22 mouse cellular contexts compared by ENCODE assay signal in the genomic region with DNA sequence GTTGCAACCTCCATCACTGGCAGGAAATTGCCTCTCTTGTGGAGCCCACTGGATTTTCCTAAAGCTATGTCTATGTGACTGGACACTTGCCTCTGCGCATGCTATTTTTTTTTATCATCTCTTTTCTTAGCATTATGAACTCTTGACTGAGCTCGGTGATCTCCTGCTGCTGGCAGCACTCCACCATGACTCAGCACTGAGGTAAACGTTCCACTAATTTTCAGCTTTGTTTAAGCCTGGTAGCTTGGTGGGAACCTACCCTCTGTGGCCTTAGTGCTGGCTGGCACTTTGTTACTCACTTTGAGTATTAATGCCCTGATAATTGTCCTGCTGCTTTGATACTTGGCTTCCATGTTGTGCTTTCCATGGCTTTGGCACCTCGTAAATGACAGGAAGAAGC.
DNase-seq lines count a peak whose midpoint lies in the region; ATAC-seq and TF ChIP-seq lines count a peak whose summit lies in the region.
"Had no signal": no experiment of that assay in that cellular context is flagged by ENCODE, and none has a peak within 500 bp of the region (broad histone marks: within the 10 kb centered on the region; RNA-seq: fewer than 3 reads in every experiment).

No protein-coding gene starts in this region.

- peak; percentile 25 for DNase-seq in adrenal gland, postnatal 25 days
- DNase-seq in adrenal gland, postnatal 4 days (ENCODE audit: low spot score in 2 of 2): no peak
- peak; percentile 21 for DNase-seq in gastrocnemius, adult 2 months
- DNase-seq in gastrocnemius, postnatal 36 days: no peak
- DNase-seq in 3T3-L1 (ENCODE audit: low read depth, low spot score): peak; percentile 30
- DNase-seq in brain, adult 2 months (ENCODE audit: low read depth, low spot score): peak; percentile 23
- DNase-seq: embryo, embryonic 11 days; gastrocnemius, postnatal 10 days; heart, adult 11 months; heart, postnatal 10 days; kidney, adult 2 months; kidney, postnatal 10 days; lung, adult 18-20 months; lung, postnatal 10 days; thymus, postnatal 14 days had no signal

- no peaks in the 10 kb centered on the region for H3K27me3 ChIP-seq in kidney, embryonic 15.5 days
- H3K27me3 ChIP-seq: forebrain, embryonic 13.5 days; heart, embryonic 12.5 days; hindbrain, embryonic 12.5 days; liver, embryonic 12.5 days; midbrain, embryonic 12.5 days had no signal

- no peak overlapping the region for H3K4me3 ChIP-seq in gastrocnemius, adult 2 months
- no peak overlapping the region for H3K4me3 ChIP-seq in kidney, embryonic 15.5 days (replicated peaks)
- H3K4me3 ChIP-seq: forebrain, embryonic 13.5 days; heart, embryonic 12.5 days; hindbrain, embryonic 12.5 days; liver, embryonic 12.5 days; midbrain, embryonic 12.5 days had no signal

- no peak overlapping the region for H3K9ac ChIP-seq in kidney, embryonic 15.5 days
- H3K9ac ChIP-seq: forebrain, embryonic 13.5 days; heart, embryonic 12.5 days; hindbrain, embryonic 12.5 days; liver, embryonic 12.5 days; midbrain, embryonic 12.5 days had no signal

- intact Hi-C loops in gastrocnemius, adult 2 months (cut with DNase I): no loop called here
- intact Hi-C loops in gastrocnemius, postnatal 36 days (cut with DNase I): no loop called here

- no peaks in the 10 kb centered on the region for H3K36me3 ChIP-seq in kidney, embryonic 15.5 days
- H3K36me3 ChIP-seq: heart, embryonic 12.5 days; hindbrain, embryonic 12.5 days; liver, embryonic 12.5 days; midbrain, embryonic 12.5 days had no signal

- no peak overlapping the region for H3K4me2 ChIP-seq in kidney, embryonic 15.5 days
- H3K4me2 ChIP-seq: forebrain, embryonic 13.5 days; heart, embryonic 12.5 days; hindbrain, embryonic 12.5 days; liver, embryonic 12.5 days; midbrain, embryonic 12.5 days had no signal

- no peaks in the 10 kb centered on the region for H3K4me1 ChIP-seq in kidney, embryonic 15.5 days
- H3K4me1 ChIP-seq: forebrain, embryonic 13.5 days; heart, embryonic 12.5 days; hindbrain, embryonic 12.5 days; liver, embryonic 12.5 days; midbrain, embryonic 12.5 days had no signal

- 60% methylated on average over 4 of the region's 4 CpGs for WGBS in kidney, embryonic 15.5 days

- H3K9me3 ChIP-seq in kidney, embryonic 15.5 days (replicated peaks): no peaks in the 10 kb centered on the region
- H3K9me3 ChIP-seq: forebrain, embryonic 13.5 days; heart, embryonic 12.5 days; hindbrain, embryonic 12.5 days; midbrain, embryonic 12.5 days had no signal

- no peak for TF ChIP-seq CTCF in gastrocnemius, adult 2 months (IDR thresholded peaks at IDR 0.05)

- no peak overlapping the region for H3K27ac ChIP-seq in gastrocnemius, adult 2 months
- no peak overlapping the region for H3K27ac ChIP-seq in kidney, embryonic 15.5 days
- H3K27ac ChIP-seq: forebrain, embryonic 13.5 days; hindbrain, embryonic 12.5 days; liver, embryonic 12.5 days; midbrain, embryonic 12.5 days had no signal

- ATAC-seq in kidney, embryonic 15.5 days (replicated peaks; ENCODE audit: low FRiP score): no peak
- ATAC-seq: activated CD4-positive, CD25-positive, alpha-beta regulatory T cell, adult 4 months; forebrain, embryonic 13.5 days; liver, embryonic 12.5 days had no signal

Comparison
In these comparisons a context has a peak if more than half of its experiments do, and no peak if none do; other contexts are left out.
1. DNase-seq: peak in adrenal gland, postnatal 25 days (single experiment), gastrocnemius, adult 2 months (single experiment), 3T3-L1 (single experiment) and brain, adult 2 months (single experiment); none in adrenal gland, postnatal 4 days (0 of 2) and gastrocnemius, postnatal 36 days (0 of 2).